Mouse (Mus musculus): ENCODE measurements around the gene Olfr1295.

The Olfr1295 gene

GRCm38 (mm10) chr2:111569581-111569980, at the start of gene Olfr1295:
Gene Olfr1295 (minus strand): TSS chr2:111569681.
- no peak for DNase-seq

- DNase-seq = no peak
Measured at GRCm38 (mm10) chr2:111540191-111540590, 29.3 kb downstream of the Olfr1295 start, which contains the start of gene Olfr1294. Gene Olfr1294 (minus strand): TSS chr2:111540291.

GRCm38 (mm10) chr2:111524903-111525302, 44.6 kb downstream of the Olfr1295 start, which contains the start of gene Olfr1293-ps:
Gene Olfr1293-ps (plus strand): TSS chr2:111525203.
- no peak for DNase-seq

GRCm38 (mm10) chr2:111517451-111517850, 52.0 kb downstream of the Olfr1295 start:
- DNase-seq = no peak
